Mouse (Mus musculus): ENCODE results near the gene Exosc3.
A peak's percentile ranks its signal among the peaks of the same experiment; 100 is the strongest.

Gene Exosc3

GRCm38 (mm10) chr4:45279981-45280548 lies 62.5 kb downstream of the Exosc3 start:
- DNase-seq (ENCODE audit: low spot score): peak; percentile 61

GRCm38 (mm10) chr4:45279292-45279691 lies 63.2 kb downstream of the Exosc3 start:
- DNase-seq (ENCODE audit: low spot score): no peak

- DNase-seq (ENCODE audit: low spot score): no peak
Observed at GRCm38 (mm10) chr4:45275770-45276169, 66.8 kb downstream of the Exosc3 start.

DNA sequence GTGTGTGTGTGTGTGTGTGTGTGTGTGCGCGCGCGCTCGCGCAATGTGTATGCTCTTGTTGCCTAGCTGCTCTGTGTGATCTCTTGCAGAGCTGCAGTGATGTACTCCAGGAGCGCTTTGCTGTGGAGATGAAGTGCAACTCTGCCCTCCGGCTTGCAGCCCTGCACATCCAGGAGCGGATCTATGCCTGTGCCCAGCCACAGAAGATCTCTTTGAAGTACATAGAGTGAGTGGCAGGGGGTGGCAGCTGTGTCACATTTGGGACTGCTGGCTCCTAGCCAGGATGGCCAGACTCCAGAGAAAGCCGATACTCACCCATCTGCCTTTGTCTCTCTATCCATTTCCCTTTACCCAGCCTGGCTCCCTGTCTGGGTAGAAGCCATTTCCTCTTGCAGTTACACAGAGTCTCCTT lies 71.5 kb downstream of the Exosc3 start:
- no peak for DNase-seq (ENCODE audit: low spot score)

- no peak for DNase-seq (ENCODE audit: low spot score)
Observed at GRCm38 (mm10) chr4:45267883-45268282, 74.6 kb downstream of the Exosc3 start.

All from ovary, postnatal 14 days (tissue).